Mouse (Mus musculus): ENCODE data around the gene Mlh3. TPM values are rescaled to one million over a fixed set of nuclear protein-coding genes. Genes with fewer than 3 reads are reported as not detected.
"Not testable (repeated sequence)": the region's sequence is repeated elsewhere in the genome, so short reads cannot be mapped to it uniquely, and the experiment has no call there.

The Mlh3 gene
- total RNA-seq, 2 experiments from 2014 or later: 10.6 to 11.5 TPM

- not testable (repeated sequence) for DNase-seq (ENCODE audit: low spot score in 2 of 2)
These were observed 11.4 kb upstream of the Mlh3 start for GRCm38 (mm10) chr12:85281756-85282155.

GRCm38 (mm10) chr12:85280845-85281651, 10.6 kb upstream of the Mlh3 start:
- no peak for DNase-seq (ENCODE audit: low spot score in 2 of 2)

DNA sequence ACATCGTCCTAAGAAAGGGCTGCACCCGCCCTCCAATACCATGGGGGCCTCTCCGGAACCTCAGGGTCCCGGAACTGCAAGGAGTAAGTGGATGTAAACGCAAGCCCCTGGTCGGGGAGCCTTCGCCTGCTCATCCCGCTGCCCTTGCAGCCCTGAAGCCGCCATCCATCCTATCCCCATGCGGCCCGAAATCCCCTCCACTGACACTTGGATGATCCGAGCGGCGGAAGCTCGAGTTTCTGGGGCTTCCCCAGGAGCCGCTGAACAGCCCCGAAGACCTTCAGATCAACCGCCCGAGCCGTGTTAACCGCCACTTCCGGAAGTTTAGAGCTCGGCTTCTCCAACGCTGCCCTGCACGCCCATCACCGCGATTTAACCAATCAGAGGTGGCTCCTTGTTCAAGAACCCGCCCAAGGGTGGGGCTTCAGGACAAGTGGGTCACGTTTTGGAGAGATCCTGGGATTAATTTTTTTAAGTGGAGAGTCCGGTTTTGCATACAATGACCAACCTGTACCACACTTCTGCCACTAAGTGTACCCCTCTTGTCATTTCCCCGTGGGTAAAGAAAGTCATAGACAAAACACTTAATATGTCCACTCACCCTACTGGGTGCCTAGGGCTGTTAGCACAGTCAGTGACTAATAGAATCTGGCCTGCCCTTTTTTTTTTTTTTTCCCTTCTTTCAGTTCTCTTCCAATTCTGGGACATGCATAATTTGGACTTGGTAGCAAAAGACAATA, 9.9 kb upstream of the Mlh3 start:
- DNase-seq (ENCODE audit: low spot score in 2 of 2): peak; percentile 87 to 94

DNA sequence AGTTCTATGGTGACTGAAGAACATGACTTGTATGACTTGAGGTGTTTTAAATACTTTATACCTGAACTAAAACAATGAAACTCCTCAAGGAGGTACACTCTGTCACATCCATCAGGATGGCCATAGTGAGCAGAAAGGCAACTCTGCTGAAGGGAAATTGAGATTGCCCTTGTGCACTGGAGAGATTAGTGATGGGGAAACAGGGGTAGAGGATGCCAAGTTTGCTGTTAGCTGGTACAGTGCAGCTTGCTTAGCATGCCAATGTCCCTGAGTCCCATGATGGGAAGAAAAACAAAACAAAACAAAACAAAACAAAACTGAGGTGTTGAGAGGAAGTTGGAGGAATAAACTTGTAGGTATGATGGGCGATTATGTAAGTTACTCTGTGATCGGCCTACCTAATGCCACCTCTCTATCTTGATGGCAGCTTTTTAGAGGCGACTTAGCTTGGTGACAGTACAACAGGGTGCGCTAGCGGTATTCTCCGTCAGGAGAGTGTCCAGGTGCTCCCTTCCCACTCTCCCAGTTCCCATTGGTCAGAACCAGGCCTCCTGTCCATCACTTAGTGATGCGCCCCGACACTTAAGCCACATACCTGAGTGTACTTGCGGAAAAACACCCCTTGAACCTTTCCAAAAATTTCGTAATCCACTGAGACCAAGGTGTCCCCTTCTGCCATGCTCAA, 9.1 kb upstream of the Mlh3 start:
- DNase-seq (ENCODE audit: low spot score in 2 of 2): no peak

DNA sequence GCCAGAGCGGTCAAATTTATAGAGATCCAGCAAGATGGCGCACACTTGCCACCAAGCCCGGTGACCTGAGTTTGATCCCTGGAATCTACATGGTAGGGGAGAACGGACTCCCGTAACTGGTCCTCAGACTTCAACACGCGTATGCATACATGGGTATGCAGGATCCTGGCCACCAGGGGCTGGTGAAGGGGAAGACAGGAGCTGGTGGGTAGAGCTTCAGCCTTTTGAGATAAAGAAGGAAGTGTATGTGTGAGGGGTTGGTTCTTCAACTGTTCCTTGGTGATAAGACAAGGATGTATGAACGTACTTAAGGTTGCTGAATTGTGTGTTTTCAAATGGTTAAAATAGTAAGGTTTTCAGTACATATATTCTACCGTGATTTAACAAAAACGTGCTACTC, 8.5 kb upstream of the Mlh3 start:
- no peak for DNase-seq (ENCODE audit: low spot score in 2 of 2)

- DNase-seq (ENCODE audit: low spot score in 2 of 2): no peak
These were observed 5.9 kb upstream of the Mlh3 start for GRCm38 (mm10) chr12:85276273-85276672.

- DNase-seq (ENCODE audit: low spot score in 2 of 2): no peak
These were observed 3.1 kb upstream of the Mlh3 start for GRCm38 (mm10) chr12:85273508-85273907.

- DNase-seq (ENCODE audit: low spot score in 2 of 2): no peak
These were observed 1.4 kb upstream of the Mlh3 start for GRCm38 (mm10) chr12:85271843-85272206.

DNA sequence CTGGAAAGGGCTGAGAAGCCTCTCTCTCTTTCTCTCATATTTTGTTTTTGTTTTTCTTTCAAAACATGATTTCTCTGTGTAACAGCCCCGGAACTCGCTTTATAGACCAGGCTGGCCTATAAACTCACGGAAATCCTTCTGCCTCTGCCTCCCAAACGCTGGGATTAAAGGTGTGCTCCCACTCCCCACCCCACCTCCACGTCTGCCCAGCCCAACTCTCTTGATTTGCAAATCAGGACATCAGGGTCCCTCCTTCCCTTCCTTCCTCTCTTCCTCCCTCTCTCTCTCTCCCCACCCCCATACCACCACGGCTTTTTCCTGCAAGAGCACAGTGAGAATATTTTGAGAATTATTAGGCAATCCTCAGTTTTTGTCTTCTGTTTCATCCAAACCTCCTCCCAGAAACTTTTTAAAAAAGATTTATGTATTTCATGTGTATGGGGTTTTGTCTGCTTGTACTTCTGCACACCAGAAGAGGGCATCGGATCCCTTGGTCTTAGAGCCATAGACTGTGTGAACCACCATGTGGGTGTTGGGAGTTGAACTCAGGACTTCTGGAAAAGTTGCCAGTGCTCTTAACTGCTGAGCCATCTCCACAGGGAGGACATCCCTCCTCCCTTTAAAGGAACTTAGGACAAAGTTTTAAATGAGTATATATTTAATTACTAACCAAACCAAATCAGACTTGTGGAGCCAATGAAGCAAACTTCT, 888 bp upstream of the Mlh3 start:
- DNase-seq (ENCODE audit: low spot score in 2 of 2): no peak

DNA sequence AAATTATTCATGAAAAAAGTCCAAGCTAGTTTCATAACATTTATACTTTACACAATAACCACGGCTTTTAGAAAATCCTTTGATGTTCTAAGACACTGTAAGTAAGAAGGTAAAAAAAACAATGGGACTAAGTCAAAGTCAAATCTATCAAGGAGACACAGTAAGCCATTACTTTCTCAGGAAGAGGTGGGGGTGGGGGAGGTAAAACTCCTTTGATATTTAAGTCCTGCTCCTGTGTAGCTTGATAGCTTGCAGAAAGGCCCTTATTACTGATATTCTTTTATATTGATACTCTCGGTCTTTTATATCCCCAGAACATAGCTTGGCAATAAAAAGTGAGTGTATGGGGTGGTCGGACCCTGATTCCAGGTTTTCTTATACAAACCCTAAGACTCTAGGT, 578 bp downstream of the Mlh3 start:
- DNase-seq (ENCODE audit: low spot score in 2 of 2): no peak

DNA sequence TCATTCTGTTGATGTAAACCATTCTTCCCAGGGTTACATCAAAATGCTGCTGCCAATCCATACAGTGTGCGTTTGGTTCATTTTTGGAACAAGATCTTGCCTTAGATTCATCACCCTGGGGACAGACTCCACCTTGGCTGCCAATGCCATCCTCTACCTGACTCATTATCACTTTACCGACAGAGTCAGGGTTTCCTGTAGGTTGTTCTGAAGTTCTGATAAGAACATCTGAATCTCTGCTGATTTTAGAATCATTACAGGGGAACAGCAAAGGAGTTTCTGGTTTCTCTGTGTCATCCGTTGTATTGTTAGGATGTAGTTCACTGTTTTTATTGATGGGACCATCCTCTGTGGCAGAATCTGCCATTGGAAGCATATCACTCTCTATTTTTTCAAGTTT, 4.2 kb downstream of the Mlh3 start:
- no peak for DNase-seq (ENCODE audit: low spot score in 2 of 2)

DNA sequence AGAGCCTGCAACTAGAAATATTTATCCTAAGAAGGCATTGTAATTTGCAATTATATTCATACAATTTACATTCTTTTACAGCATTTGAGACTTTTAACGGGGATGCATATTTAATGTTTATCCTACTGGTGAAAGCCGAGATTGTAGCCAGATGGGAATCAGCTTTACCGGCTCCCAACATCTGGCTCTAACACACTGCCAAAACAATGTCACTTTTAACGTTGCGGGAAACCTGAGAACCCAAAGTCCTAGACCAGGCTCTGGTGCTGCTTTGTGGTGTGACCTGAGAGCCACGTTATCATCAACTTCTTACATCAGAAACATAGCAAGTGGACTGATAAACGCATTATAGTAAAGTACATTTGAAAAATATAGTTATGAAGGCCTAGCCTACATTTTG, 5.5 kb downstream of the Mlh3 start:
- DNase-seq (ENCODE audit: low spot score in 2 of 2): no peak

DNA sequence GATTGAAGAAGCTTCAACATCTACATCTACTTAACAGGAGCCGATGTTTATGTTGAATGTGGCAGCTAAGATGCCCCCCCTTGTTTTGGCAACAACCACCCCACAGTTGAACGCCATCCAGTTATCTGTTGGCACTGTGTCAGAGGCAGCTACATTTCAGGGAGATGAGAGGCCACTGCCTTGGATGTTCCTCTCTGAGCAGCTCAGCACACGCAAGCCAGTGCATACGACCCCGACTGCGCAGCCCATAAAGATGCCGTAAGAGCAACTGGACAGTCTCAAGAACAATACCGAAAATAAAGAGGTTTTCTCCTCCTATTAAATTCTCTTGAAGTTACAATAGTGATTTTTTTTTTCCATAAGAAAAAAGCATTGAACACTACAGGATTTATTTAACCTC, 5.9 kb downstream of the Mlh3 start:
- no peak for DNase-seq (ENCODE audit: low spot score in 2 of 2)

GRCm38 (mm10) chr12:85263190-85263589, 7.2 kb downstream of the Mlh3 start:
- no peak for DNase-seq (ENCODE audit: low spot score in 2 of 2)

DNA sequence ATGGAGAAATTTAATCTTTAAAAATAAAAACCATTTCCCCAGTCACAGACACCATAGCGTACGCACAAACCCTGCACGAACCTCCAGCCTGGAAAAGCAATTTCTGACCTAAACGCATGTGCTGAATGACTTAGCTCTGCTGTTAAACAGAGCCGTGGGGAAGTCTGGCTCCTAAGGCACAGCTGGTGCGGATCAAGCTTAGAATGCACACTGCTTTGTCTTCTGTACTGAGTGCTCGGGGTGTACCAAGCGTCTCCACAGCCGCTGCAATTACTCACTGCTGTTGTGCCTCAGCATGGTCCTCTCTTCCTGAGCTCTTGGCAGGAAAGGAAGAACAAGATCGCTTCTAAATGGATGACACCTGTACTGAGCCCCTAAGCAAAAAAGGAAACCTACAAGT, 7.9 kb downstream of the Mlh3 start:
- DNase-seq (ENCODE audit: low spot score in 2 of 2): peak in 1 of 2 experiments; percentile 14

DNA sequence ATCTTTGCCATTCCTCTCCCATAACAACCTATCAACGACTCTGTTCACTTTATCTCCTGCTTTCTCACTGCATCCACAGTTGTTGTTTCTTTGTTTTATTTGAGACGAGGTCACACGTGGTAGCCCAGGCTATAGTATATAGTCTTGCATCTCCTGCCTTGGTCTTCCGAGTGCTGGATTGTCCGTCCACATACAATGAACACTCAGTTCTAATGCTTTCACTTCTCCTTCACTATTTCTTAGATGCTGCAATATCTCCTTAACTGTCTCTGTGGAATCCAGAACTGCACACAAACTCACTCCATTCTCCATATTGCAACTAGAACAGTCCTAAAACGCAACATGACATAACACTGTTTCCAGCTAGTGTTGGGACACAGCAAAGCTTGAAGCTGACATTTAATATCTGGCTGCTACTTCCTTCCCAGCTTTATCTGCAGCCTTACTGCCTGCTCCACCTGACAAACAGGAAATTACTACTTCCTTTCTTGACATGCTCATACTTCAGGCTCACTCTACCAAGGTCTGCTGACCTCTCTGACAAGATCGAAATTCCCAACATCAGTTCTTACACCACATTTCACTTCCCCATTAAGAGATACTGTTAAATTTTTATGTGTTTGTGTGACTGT, 13.3 kb downstream of the Mlh3 start:
- DNase-seq (ENCODE audit: low spot score in 2 of 2): no peak

GRCm38 (mm10) chr12:85256074-85256751, 14.2 kb downstream of the Mlh3 start:
- DNase-seq (ENCODE audit: low spot score in 2 of 2): no peak

- no peak for DNase-seq (ENCODE audit: low spot score in 2 of 2)
These were observed 18.3 kb downstream of the Mlh3 start for GRCm38 (mm10) chr12:85252083-85252482.

GRCm38 (mm10) chr12:85237553-85237952, 32.8 kb downstream of the Mlh3 start:
- DNase-seq (ENCODE audit: low spot score in 2 of 2): no peak
